Mouse (Mus musculus) R1 (cell line): ENCODE data around the gene Nt5e.

ENCODE experiments used
- DNase-seq: peaks from one replicate; pipeline ENCODE4 v3.0.0-alpha.2; 2018; ENCODE audit warnings: low read depth, low spot score

The Nt5e gene

DNA sequence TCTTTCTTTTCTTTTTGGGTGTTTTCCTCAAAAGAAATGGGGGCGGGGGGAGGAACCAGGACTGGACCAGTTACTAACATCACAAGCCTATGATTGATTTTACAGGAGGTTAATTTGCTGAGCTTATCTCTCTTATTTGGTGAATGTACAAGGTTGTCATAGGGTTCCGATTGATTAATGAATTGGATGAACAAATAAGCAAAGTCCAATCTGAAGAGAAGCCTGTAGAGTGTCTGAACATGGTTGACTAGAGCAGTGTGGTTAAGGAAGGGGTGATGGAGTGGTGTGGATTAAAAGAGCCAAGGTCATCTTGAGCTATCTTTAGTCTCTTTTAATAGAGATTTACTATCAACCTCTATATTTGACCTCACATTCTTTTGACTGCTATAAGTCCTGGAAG, 17.4 kb downstream of the Nt5e start:
- DNase-seq = no peak

DNA sequence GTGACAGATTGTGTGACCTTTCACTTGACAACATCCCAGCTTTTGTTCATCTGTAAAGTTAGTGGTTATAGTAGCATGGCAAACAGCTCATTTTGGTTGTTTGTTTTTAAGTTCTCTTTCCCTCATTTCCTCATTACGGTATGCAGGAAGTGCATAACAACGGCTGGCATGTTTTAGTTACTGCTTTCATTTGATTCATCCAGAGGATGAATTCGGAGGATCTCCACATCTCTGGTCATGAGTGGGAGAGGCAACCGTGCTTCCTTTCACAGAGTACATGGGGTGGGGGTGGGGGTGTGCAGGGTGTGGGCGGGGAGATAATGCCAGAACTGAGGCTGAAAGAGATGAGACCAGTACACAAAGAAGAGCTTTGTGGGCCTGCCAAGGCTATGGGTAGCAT, 19.9 kb downstream of the Nt5e start:
- DNase-seq = no peak

DNA sequence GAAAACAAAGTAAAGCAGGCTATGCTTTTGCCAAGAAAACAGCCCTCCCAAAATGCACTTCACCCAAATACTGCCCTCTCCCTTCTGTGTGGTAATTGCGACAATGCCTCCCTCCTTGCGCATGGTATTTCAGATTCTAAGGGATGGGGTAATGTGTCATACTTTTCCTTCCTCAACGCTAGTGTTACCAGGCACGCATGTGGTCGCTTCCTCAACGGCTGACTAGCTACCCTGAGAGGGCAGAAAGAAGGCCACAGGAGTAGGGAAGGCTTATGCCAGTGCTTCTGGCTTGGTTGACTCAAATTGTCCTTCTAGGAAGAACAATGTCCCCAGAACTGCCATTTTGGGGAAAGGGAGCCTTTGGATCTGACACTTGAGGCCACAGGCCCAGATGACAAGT, 21.6 kb downstream of the Nt5e start:
- DNase-seq = no peak

DNA sequence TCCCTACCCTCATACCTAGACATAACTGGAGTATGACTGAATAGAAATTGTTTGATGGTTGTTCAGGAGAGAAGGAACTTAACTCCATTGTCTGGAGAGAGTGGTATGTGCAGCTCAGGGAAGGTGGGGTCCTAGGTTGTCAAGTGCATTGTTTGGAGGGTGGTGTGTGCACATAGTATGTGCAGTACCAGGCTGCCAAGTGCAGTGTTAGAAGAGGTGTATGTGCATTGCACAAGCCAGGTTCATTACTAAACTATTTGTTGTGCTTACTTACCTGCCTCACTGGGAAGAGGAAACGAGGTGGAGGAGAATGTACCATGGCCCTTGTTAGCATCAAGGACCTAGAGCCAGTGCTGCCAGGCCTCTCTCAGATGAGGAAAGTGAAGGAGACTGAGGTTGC, 23.3 kb downstream of the Nt5e start:
- no peak for DNase-seq

DNA sequence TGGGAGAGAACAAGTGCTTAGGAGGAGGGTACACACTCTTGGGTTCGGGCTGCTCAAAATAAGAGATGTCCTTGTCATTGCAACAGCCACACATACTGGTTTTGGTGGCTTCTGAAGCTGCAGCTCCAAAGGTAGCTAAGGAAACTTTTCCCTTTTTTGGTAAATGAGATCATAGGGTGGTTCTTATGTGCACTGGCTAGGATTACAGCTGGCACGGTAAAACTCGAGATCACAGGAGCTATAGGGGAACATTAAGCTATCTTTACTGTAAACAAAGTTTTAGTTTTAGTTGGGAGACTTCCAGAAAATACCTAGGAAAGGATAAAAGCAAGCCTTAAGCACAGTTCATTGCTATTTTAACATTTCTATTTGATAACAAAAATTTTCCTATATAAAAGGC, 24.2 kb downstream of the Nt5e start:
- DNase-seq = no peak

DNA sequence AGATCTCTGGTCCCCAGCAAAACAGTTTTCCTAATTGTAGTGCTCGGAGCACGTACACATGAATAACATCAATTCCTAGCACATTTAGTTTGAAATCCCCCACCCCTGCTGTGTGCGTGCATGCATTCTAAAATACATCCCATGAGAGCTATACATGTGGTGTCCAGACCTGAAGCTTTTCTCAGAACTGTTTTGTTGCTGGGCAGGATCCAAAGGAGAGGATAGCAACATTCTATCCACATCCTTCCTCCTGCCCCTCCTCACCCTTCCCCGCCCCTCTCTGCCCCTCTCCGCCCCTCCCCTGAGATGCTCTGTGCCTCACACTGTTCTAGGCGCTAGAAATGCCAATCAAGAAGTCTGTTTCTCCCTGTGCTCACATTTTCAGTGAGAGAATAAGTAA, 25.7 kb downstream of the Nt5e start:
- no peak for DNase-seq

DNA sequence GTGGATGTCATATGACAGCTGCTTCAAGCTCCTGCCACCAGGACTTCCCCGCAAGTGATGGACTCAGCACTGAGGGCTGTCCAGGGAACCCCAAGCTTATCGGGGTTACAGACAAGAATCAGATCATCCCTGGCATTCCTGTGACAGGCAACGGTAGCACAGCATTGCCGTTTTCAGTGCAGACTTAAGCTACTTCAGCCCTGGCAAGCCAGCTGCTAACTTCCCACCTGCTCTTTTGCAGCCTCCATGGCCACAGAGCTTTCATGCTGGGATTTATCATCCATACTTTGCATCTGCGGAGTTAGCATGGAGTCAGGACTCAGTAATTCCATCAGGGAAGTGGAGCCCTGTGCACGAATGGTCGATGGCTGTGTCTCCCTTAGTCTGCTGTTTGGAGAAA, 26.5 kb downstream of the Nt5e start:
- DNase-seq = no peak

DNA sequence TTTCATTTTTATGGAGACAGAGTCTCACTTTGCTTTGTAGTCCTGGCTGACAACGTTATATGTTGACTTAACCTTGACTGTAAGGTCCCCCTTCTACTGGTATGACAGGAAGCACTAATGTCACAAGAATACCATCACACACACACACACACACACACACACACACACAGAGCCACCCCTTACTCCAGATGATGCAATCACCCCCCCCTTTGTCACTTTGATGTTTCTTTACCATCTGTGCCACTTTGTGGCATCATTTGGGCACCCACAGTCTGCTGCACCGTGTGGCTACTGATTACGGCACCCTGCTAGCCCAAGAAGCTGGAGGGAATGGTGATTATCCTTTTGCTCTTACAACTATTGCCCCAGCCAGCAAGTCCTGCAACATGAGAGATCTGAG, 30.2 kb downstream of the Nt5e start:
- DNase-seq = no peak

DNA sequence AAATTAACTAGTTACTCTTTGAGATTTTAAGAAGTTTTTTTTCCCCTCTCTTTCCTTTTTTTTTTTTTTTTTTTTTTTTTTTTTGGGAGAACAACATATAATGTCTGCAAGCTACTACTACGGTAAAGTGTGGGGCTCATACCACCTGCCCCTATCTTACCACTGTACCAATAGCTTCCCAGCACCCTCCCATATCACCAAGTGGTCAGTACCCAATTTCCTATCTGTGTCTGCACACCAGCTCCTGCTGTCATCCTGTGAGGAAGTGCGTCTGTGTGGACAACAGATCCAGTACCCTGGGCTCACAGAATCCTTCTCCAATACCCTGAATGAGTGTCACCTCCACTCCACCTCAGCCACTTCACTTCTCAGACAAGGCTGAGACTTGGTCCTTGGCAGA, 32.1 kb downstream of the Nt5e start:
- no peak for DNase-seq

DNA sequence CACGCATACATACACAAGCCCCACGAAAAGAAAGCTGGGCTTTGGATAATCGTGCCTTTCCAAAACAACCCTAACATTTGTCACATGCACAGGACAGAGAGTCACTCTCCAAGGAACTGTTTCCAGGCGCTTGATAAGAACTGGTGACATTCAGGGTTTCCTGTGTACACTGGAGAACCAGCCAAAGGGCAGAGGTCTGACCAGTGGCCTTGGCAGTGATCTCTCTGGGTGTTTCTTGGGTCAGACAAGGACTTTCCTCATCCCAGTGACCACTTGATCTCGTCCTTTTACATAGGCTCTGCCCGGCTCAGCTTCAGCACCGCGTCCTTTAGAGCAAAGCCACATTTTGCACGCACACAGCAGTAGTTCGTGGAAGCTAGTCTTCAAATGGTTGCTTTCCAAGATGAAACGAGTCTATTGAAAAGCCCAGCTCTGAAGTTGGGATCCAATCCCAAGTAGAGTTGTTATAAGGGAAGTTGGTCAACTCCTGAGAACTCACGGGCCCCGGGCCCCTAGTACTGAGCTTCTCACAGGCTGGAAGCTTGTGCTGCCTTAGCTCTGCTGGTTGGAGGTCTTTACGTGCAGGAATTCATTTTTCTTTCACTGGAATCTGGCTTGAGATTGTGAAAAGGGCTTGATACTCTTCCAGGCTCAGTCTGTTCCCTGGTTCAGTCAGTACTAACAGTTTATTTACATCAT, 34.4 kb downstream of the Nt5e start:
- DNase-seq = no peak

DNA sequence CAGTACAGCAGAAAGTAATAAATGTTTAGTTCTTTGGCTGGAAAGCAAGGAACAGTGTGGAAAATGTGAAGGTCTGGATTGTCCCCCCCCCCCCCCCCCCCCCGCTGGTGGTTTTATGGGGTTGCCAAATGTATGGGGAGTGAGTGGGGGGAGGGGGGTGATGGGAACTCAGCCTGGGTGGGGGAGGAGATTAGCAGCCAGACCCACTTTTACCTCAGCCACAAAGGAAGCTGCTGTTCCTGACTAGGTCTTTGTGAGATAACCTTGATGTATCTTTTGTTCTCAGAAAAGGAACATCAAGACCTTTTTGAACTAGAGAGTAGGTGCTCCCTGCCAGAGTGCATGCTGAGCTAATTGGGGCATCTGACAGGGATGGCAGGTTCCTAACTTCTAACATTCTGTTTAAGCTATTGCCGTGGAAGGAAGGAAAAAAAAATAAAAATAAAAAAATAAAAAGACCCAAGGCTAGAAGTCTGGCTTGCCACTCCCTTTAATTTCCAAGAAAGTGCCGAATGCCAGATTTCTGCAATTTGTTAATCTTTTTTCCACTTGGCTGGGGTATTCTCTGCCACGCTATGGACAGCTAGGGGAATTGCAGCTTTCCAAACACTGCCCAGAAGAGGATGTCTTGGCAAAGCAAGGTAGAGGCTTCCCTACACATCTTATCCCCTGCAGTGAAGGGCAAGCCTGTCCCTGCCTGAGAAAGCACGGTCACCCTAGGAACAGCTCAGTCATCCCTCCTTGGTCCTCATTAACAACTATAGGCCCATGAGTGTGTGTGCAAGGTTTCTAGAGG, 35.3 kb downstream of the Nt5e start:
- peak; percentile 69 for DNase-seq

DNA sequence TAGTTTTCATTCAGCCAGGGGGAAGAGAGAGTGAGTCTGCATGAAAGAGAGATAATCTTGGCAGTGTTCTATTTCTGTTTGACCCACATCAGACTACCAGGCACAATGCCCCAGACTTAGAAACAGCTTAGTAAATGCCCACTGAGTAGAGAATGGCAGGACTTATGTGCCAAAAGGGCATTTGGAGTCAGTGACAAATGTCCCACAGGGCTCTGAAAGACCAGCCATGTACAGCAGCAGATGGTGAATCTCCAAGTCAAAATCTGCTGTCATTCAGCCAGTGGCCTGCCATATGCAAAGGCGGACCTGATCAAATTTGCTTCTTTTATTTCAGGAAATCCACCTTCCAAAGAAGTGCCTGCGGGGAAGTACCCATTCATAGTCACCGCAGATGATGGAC, 36.1 kb downstream of the Nt5e start:
- DNase-seq = no peak

DNA sequence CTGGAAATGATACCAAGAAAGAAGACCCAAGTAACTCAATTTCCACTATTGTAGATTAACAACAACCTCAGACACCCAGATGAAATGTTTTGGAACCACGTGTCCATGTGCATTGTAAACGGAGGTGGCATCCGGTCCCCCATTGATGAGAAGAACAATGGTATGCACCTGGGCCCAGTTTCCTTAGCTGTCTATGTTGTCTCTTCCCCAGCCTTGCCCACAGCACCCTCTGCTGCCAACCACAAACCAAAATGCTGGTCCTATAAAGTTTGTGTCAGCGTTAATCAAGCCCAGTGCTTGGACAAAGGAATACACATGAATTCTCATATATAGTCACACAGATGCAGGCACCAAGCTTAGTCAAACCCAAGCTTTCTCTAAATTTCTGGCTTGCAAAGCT, 39.3 kb downstream of the Nt5e start:
- DNase-seq = no peak

DNA sequence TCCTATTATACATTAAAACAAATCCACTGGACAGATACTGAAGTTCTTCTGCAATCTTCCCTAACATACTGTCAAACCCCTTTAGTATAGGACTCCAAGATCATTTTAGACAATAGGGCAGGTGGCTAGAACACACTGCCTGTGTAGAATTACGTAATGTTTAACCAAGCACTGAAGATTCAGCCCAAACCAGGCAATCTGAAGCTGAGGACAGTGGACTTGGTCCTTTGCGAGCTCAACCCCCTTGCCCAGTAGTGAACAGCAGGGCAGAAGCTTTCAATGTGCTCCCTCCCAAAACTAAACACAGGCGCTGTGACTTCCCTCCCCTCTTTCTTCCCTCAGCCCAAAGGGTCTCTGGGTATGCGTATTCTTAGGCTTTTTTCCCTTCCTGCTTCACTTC, 39.8 kb downstream of the Nt5e start:
- DNase-seq = no peak

DNA sequence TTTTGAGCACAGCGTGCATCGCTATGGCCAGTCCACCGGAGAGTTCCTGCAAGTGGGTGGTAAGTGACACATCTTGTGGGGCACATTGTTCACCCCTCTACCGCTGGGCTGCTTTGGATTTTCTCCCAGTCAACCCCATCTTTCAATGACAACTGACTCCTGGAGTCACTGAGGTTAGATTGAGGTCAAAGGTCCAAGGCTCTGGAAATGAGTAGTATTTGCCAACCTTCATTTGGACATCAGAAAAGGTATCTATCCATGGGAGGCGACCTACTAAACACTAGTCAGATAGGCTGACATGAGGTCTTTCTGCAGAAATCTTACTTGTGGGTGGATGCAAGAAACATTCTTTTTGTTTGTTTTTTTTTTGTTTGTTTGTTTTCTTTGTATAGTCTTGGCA, 40.3 kb downstream of the Nt5e start:
- DNase-seq = no peak

DNA sequence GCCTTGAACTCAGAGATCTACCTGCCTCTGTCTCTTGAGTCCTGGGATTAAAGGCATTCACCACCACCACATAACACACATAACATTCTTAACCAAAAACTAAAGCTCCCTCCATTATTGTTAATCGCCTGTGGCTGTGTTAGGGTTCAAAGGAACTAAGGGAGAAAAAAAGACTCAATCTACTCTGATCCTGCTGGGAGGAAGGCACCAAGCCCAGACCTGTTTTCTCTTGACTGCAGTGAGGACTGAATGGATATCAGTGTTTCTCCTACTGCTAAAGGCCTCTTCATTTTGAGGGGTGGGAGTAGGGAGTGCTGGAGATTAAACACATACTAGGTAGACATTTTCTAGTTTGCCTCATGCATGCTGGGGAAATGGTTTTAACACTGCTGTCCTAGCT, 40.8 kb downstream of the Nt5e start:
- no peak for DNase-seq

DNA sequence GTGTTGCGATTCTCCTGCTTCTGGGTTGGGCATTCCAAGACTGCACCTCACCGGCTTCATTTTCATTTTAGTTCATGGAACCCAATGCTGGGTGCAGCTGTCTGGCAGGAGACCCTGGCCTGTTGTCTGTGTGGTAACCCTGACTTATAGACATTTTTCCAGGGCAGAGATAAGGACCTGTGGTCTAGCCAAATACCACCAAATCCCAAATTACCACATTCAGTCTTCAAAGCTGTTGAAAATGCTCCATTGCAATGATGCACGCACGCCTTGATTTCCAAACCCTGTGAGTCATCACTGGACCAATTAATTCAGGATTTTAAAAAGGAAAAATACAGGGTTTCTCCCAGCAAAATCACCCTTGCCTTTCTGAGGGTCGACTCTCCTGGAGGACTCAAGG, 41.5 kb downstream of the Nt5e start:
- DNase-seq = no peak

DNA sequence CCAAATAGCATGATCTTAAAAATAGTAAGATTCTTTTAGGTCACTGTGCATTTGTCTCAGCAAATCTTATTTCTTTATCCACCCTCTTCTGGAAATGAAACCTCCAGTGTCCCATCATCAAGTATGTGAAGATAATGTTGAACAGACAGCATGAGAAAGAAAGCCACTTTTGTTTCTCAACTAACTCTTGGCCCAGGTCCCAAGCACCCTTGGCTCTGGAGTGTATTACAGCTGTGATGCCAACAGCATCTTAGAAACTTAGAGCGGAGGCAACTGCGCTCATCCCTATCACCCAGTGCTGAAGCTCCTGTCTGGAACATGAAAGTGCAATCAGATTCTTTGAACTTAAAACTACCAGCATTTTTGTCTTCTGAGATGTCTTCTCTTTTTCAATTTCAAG, 42.7 kb downstream of the Nt5e start:
- DNase-seq = no peak

DNA sequence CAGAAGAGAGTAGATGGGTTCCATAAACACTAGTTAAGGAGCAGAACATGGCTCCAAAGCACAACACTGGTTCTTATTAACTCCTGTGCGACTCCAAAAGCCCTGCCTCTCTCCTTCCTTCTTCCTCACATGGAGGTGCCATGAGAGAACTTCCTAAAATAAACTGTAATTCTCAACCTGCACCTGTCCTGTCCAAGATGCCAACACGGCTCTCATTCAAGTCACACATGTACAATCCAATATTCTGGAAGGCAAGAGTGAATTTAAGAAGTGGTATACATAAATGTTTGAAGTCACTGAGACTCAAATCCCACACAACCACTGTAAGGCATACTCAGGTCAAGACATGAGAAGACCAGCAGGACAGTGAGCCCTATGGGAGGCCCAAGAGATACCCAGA, 44.2 kb downstream of the Nt5e start:
- no peak for DNase-seq

DNA sequence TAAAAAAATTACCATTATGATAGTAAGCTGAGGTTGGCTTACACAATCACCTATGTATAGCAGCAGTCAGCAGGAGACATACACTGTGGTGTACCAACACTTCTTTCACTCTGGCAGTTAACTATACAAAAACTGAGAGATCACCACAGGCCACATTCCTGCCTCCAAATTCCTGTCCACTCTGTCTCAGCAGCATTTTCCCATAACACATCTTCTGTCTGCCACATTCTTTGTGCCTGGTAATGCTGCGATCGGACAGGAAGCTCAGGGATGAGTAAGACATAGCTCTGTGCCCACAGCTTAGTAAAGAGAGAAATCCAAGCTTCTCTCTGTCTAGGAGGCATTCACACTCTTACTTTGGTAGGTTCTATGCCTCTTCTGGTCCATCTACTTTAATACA, 46.0 kb downstream of the Nt5e start:
- DNase-seq = peak; percentile 15

DNA sequence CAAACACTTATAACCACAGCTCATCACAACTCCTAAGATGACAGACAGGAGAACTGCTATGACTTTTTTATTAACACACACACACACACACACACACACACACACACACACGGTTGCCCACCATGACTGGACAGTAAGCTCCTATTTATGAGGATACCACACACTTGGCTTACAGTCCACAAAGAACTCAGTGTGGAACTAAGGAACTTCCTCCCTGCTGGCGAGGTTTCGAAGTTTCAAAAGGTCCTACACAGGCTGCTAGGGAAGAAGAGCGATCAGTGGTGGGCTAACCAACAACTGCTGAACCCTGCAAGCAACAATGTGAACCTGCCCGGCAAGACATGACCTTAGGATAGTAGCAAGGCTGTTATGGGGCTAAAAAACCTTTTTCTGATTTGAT, 50.5 kb downstream of the Nt5e start:
- DNase-seq = no peak

DNA sequence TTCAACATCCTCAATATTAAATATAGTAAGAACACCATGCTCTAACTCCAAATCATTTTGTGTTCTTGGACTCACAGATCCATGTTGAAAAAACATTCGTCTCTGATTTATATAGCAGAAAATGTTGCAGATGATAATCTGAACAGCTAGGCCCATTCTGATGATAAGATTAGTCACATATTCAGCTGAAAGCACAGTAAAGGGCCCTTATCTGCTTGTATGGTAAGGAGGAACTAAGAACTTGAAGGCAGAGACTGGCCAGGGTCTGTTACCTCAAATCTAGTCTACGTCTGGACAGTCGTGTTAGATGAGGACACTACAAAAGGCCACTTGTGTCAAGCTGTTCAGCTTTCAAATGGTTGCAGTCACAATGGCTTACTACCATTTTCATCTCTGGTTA, 52.1 kb downstream of the Nt5e start:
- DNase-seq = no peak

DNA sequence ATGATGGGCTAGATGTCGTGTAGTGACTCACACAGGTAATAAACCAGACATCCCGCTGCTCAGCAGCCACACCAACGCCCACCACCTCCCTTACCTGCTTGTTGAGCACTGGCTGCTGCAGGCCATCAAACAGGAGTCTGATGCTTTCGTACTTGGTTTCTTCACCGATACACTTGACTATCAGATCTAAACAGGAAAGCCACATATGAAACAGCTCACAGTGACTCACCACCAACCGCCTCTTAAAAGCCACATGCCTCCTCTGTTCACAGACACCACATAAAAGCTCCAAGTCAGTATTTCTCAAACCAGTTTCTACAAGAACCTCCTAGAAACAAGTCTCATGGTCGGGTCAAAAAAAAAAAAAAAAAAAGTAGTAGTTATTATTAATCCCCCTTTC, 53.1 kb downstream of the Nt5e start:
- DNase-seq = no peak

DNA sequence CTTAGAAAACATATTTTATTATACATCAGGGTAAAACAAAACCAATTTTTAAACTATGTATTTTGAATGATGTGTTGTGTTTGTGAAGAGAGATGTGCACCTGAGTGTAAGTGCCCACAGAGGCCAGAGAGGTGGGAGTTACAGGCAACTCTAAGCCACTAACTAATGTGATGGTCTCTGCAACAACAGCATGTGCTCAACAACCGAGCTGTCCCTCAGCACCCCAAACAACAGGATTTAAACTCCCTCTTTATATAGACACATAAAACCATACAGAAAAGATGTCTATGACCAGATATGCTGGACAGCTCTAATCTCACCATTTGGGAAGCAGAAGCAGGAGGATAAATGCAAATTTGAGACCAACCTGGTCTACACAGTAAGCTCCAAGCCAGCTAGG, 53.5 kb downstream of the Nt5e start:
- no peak for DNase-seq
